Mouse (Mus musculus): ENCODE measurements around the gene Ndufa4l2.

Gene Ndufa4l2

GRCm38 (mm10) chr10:127514764-127515163 is at the start of gene Ndufa4l2:
TSS of gene Ndufa4l2 (plus strand) at chr10:127514967.
- DNase-seq: no peak

- no peak for DNase-seq
Measured at GRCm38 (mm10) chr10:127471281-127471988, 43.3 kb upstream of the Ndufa4l2 start.

- DNase-seq: no peak
Measured at GRCm38 (mm10) chr10:127472722-127473121, 42.0 kb upstream of the Ndufa4l2 start.

- no peak for DNase-seq
Measured at GRCm38 (mm10) chr10:127475175-127475574, 39.6 kb upstream of the Ndufa4l2 start.

GRCm38 (mm10) chr10:127476541-127476940 is 38.2 kb upstream of the Ndufa4l2 start:
- DNase-seq: no peak

GRCm38 (mm10) chr10:127477301-127477700 is 37.5 kb upstream of the Ndufa4l2 start:
- no peak for DNase-seq

- DNase-seq: no peak
Measured at GRCm38 (mm10) chr10:127479131-127479530, 35.6 kb upstream of the Ndufa4l2 start.

- peak; percentile 38 to 59 for DNase-seq
Measured at GRCm38 (mm10) chr10:127480833-127481813, 33.6 kb upstream of the Ndufa4l2 start.

GRCm38 (mm10) chr10:127485235-127485634 is 29.5 kb upstream of the Ndufa4l2 start:
- DNase-seq: no peak

- no peak for DNase-seq
Measured at GRCm38 (mm10) chr10:127488856-127489255, 25.9 kb upstream of the Ndufa4l2 start.

- DNase-seq: no peak
Measured at GRCm38 (mm10) chr10:127490160-127491127, 24.3 kb upstream of the Ndufa4l2 start.

- DNase-seq: no peak
Measured at GRCm38 (mm10) chr10:127491128-127491512, 23.6 kb upstream of the Ndufa4l2 start.

- no peak for DNase-seq
Measured at GRCm38 (mm10) chr10:127492118-127492517, 22.6 kb upstream of the Ndufa4l2 start.

- no peak for DNase-seq
Measured at GRCm38 (mm10) chr10:127496156-127496555, 18.6 kb upstream of the Ndufa4l2 start.

- no peak for DNase-seq
Measured at GRCm38 (mm10) chr10:127499516-127499915, 15.3 kb upstream of the Ndufa4l2 start.

GRCm38 (mm10) chr10:127500042-127500441 is 14.7 kb upstream of the Ndufa4l2 start:
- DNase-seq: no peak

GRCm38 (mm10) chr10:127500894-127501893 is 13.6 kb upstream of the Ndufa4l2 start, which contains the start of gene Stac3:
TSS of gene Stac3 (plus strand) at chr10:127501686.
- no peak for DNase-seq

- DNase-seq: peak; percentile 73 to 78
Measured at GRCm38 (mm10) chr10:127508239-127508638, 6.5 kb upstream of the Ndufa4l2 start.

- DNase-seq: peak; percentile 76 to 81
Measured at GRCm38 (mm10) chr10:127509051-127509836, 5.5 kb upstream of the Ndufa4l2 start.

Measured in lung, adult 18-20 months (tissue).